Mouse (Mus musculus): ENCODE data around the gene Rps6kb2. TPM values are rescaled to one million over a fixed set of nuclear protein-coding genes. Genes with fewer than 3 reads are reported as not detected.

Rps6kb2 gene
- polyA plus RNA-seq, 1 experiment from 2014 or later, result 59.8 TPM

GRCm38 (mm10) chr19:4147782-4148490, 15.2 kb downstream of the Rps6kb2 start:
- Histone ChIP-seq H3K9ac (replicated peaks; ENCODE audit: low read depth, low read length) (peak overlapping the region; percentile 91), H3K27me3 (replicated peaks; ENCODE audit: control insufficient read depth, insufficient read depth, low read length) (no peaks in the 10 kb centered on the region), H3K27ac (ENCODE audit: low read length) (peak overlapping the region; percentile 28; the same call in 1 of the 2 replicates), H3K4me1 (replicated peaks; ENCODE audit: control insufficient read depth, insufficient read depth, low read length) (peaks cover 22% of the 10 kb centered on the region), H3K4me3 (replicated peaks; ENCODE audit: low read length) (peak overlapping the region; percentile 88), H3K9me3 (ENCODE audit: control insufficient read depth, low read length) (no peaks in the 10 kb centered on the region), H3K4me2 (ENCODE audit: low read length) (peak overlapping the region; percentile 96), H3K36me3 (ENCODE audit: control insufficient read depth, insufficient read depth) (peaks cover 6% of the 10 kb centered on the region; the same call in 1 of the 2 replicates)
- WGBS, result 38% methylated on average over 9 of the region's 9 CpGs
- ATAC-seq, result peak; percentile 5

- Histone ChIP-seq H3K4me1 (replicated peaks; ENCODE audit: control insufficient read depth, insufficient read depth, low read length) (peaks cover 22% of the 10 kb centered on the region), H3K4me3 (replicated peaks; ENCODE audit: low read length) (no peak overlapping the region), H3K9me3 (ENCODE audit: control insufficient read depth, low read length) (no peaks in the 10 kb centered on the region), H3K27ac (ENCODE audit: low read length) (no peak overlapping the region), H3K9ac (replicated peaks; ENCODE audit: low read depth, low read length) (no peak overlapping the region), H3K4me2 (ENCODE audit: low read length) (no peak overlapping the region), H3K27me3 (replicated peaks; ENCODE audit: control insufficient read depth, insufficient read depth, low read length) (no peaks in the 10 kb centered on the region), H3K36me3 (ENCODE audit: control insufficient read depth, insufficient read depth) (peaks cover 6% of the 10 kb centered on the region; the same call in 1 of the 2 replicates)
- WGBS, result 35% methylated on average over 3 of the region's 3 CpGs
- no peak for ATAC-seq
Measured at GRCm38 (mm10) chr19:4147022-4147405, 16.1 kb downstream of the Rps6kb2 start.

GRCm38 (mm10) chr19:4146366-4147021, 16.7 kb downstream of the Rps6kb2 start:
- H3K4me2 ChIP-seq (ENCODE audit: low read length), result no peak overlapping the region
- no peaks in the 10 kb centered on the region for H3K27me3 ChIP-seq (replicated peaks; ENCODE audit: control insufficient read depth, insufficient read depth, low read length)
- no peak overlapping the region for H3K9ac ChIP-seq (replicated peaks; ENCODE audit: low read depth, low read length)
- no peak overlapping the region for H3K4me3 ChIP-seq (replicated peaks; ENCODE audit: low read length)
- H3K27ac ChIP-seq (ENCODE audit: low read length), result no peak overlapping the region
- 68% methylated on average over 12 of the region's 12 CpGs for WGBS
- no peak for ATAC-seq
- H3K4me1 ChIP-seq (replicated peaks; ENCODE audit: control insufficient read depth, insufficient read depth, low read length), result peaks cover 22% of the 10 kb centered on the region
- H3K36me3 ChIP-seq (ENCODE audit: control insufficient read depth, insufficient read depth), result peaks cover 6% of the 10 kb centered on the region; the same call in 1 of the 2 replicates
- no peaks in the 10 kb centered on the region for H3K9me3 ChIP-seq (ENCODE audit: control insufficient read depth, low read length)

GRCm38 (mm10) chr19:4145936-4146335, 17.2 kb downstream of the Rps6kb2 start:
- Histone ChIP-seq H3K36me3 (ENCODE audit: control insufficient read depth, insufficient read depth) (peaks cover 3% of the 10 kb centered on the region; the same call in 1 of the 2 replicates), H3K4me1 (replicated peaks; ENCODE audit: control insufficient read depth, insufficient read depth, low read length) (peaks cover 22% of the 10 kb centered on the region), H3K9ac (replicated peaks; ENCODE audit: low read depth, low read length) (no peak overlapping the region), H3K4me2 (ENCODE audit: low read length) (no peak overlapping the region), H3K27me3 (replicated peaks; ENCODE audit: control insufficient read depth, insufficient read depth, low read length) (no peaks in the 10 kb centered on the region), H3K27ac (ENCODE audit: low read length) (no peak overlapping the region), H3K9me3 (ENCODE audit: control insufficient read depth, low read length) (no peaks in the 10 kb centered on the region), H3K4me3 (replicated peaks; ENCODE audit: low read length) (no peak overlapping the region)
- 85% methylated on average over 5 of the region's 5 CpGs for WGBS
- no peak for ATAC-seq

GRCm38 (mm10) chr19:4144550-4145498, 18.3 kb downstream of the Rps6kb2 start:
- no peak overlapping the region for H3K4me2 ChIP-seq (ENCODE audit: low read length)
- H3K36me3 ChIP-seq (ENCODE audit: control insufficient read depth, insufficient read depth), result no peaks in the 10 kb centered on the region
- H3K27me3 ChIP-seq (replicated peaks; ENCODE audit: control insufficient read depth, insufficient read depth, low read length), result no peaks in the 10 kb centered on the region
- no peak overlapping the region for H3K9ac ChIP-seq (replicated peaks; ENCODE audit: low read depth, low read length)
- ATAC-seq, result no peak
- H3K4me1 ChIP-seq (replicated peaks; ENCODE audit: control insufficient read depth, insufficient read depth, low read length), result peaks cover 18% of the 10 kb centered on the region
- H3K4me3 ChIP-seq (replicated peaks; ENCODE audit: low read length), result no peak overlapping the region
- no peaks in the 10 kb centered on the region for H3K9me3 ChIP-seq (ENCODE audit: control insufficient read depth, low read length)
- 85% methylated on average over 16 of the region's 16 CpGs for WGBS
- H3K27ac ChIP-seq (ENCODE audit: low read length), result no peak overlapping the region

- Histone ChIP-seq H3K9me3 (ENCODE audit: control insufficient read depth, low read length) (no peaks in the 10 kb centered on the region), H3K4me2 (ENCODE audit: low read length) (no peak within 1 kb of the TSS), H3K27ac (ENCODE audit: low read length) (no peak within 1 kb of the TSS; the same call in 1 of the 2 replicates), H3K4me1 (replicated peaks; ENCODE audit: control insufficient read depth, insufficient read depth, low read length) (peaks cover 7% of the 10 kb centered on the region), H3K27me3 (replicated peaks; ENCODE audit: control insufficient read depth, insufficient read depth, low read length) (no peaks in the 10 kb centered on the region), H3K4me3 (replicated peaks; ENCODE audit: low read length) (no peak within 1 kb of the TSS), H3K36me3 (ENCODE audit: control insufficient read depth, insufficient read depth) (no peaks in the 10 kb centered on the region), H3K9ac (replicated peaks; ENCODE audit: low read depth, low read length) (no peak within 1 kb of the TSS)
- 83% methylated on average over 7 of the region's 7 CpGs for WGBS
- no peak for ATAC-seq
Measured at GRCm38 (mm10) chr19:4143759-4144268, 19.3 kb downstream of the Rps6kb2 start, which contains the start of gene Cabp4. Cabp4 (minus strand) TSS chr19:4144033.

GRCm38 (mm10) chr19:4142416-4143173, 20.6 kb downstream of the Rps6kb2 start:
- Histone ChIP-seq H3K27ac (ENCODE audit: low read length) (no peak overlapping the region), H3K9ac (replicated peaks; ENCODE audit: low read depth, low read length) (no peak overlapping the region), H3K4me3 (replicated peaks; ENCODE audit: low read length) (no peak overlapping the region), H3K4me2 (ENCODE audit: low read length) (no peak overlapping the region), H3K4me1 (replicated peaks; ENCODE audit: control insufficient read depth, insufficient read depth, low read length) (peaks cover 1% of the 10 kb centered on the region), H3K27me3 (replicated peaks; ENCODE audit: control insufficient read depth, insufficient read depth, low read length) (no peaks in the 10 kb centered on the region), H3K36me3 (ENCODE audit: control insufficient read depth, insufficient read depth) (no peaks in the 10 kb centered on the region), H3K9me3 (ENCODE audit: control insufficient read depth, low read length) (no peaks in the 10 kb centered on the region)
- WGBS, result 90% methylated on average over 18 of the region's 18 CpGs
- ATAC-seq, result no peak

GRCm38 (mm10) chr19:4140147-4140546, 23.0 kb downstream of the Rps6kb2 start:
- no peak overlapping the region for H3K9ac ChIP-seq (replicated peaks; ENCODE audit: low read depth, low read length)
- H3K27me3 ChIP-seq (replicated peaks; ENCODE audit: control insufficient read depth, insufficient read depth, low read length), result no peaks in the 10 kb centered on the region
- H3K4me2 ChIP-seq (ENCODE audit: low read length), result no peak overlapping the region
- no peak for ATAC-seq
- no peaks in the 10 kb centered on the region for H3K4me1 ChIP-seq (replicated peaks; ENCODE audit: control insufficient read depth, insufficient read depth, low read length)
- H3K27ac ChIP-seq (ENCODE audit: low read length), result no peak overlapping the region
- H3K36me3 ChIP-seq (ENCODE audit: control insufficient read depth, insufficient read depth), result no peaks in the 10 kb centered on the region
- no peaks in the 10 kb centered on the region for H3K9me3 ChIP-seq (ENCODE audit: control insufficient read depth, low read length)
- H3K4me3 ChIP-seq (replicated peaks; ENCODE audit: low read length), result no peak overlapping the region
- WGBS, result 78% methylated on average over 6 of the region's 6 CpGs
